Mouse (Mus musculus): ENCODE measurements at regions not wholly inside any gene's neighbourhood (a gene's known extent, or its start where the extent isn't known, plus 50 kb on each side); places are given as distances from the start of the nearest gene placed in this dataset.
A peak's percentile ranks its signal among the peaks of the same experiment; 100 is the strongest.

GRCm38 (mm10) chr16:30678708-30679492, 79.4 kb downstream of the Fam43a start:
- H3K4me3 ChIP-seq (ENCODE audit: low read depth, low read length), result no peak overlapping the region
- WGBS, result 80% methylated on average over 9 of the region's 9 CpGs
- H3K27ac ChIP-seq (ENCODE audit: low read depth, low read length), result no peak overlapping the region
- ATAC-seq (no peak), DNase-seq (ENCODE audit: low spot score) (no peak)
- no peak overlapping the region for H3K4me2 ChIP-seq (ENCODE audit: low read length)
- no peaks in the 10 kb centered on the region for H3K36me3 ChIP-seq (ENCODE audit: control insufficient read depth, insufficient read depth, low read length)
- H3K4me1 ChIP-seq (ENCODE audit: control insufficient read depth, insufficient read depth, low read length), result no peaks in the 10 kb centered on the region
- H3K9ac ChIP-seq (ENCODE audit: low read length), result no peak overlapping the region
- no peaks in the 10 kb centered on the region; the same call in 1 of the 2 replicates for H3K9me3 ChIP-seq (replicated peaks; ENCODE audit: control insufficient read depth, low read length)
- no peaks in the 10 kb centered on the region for H3K27me3 ChIP-seq (replicated peaks; ENCODE audit: control insufficient read depth, insufficient read depth, low read length)

- WGBS, result 83% methylated on average over 3 of the region's 3 CpGs
- no peaks in the 10 kb centered on the region for H3K36me3 ChIP-seq (ENCODE audit: control insufficient read depth, insufficient read depth, low read length)
- DNase-seq (ENCODE audit: low spot score) (no peak), ATAC-seq (no peak)
- H3K4me1 ChIP-seq (ENCODE audit: control insufficient read depth, insufficient read depth, low read length), result no peaks in the 10 kb centered on the region
- no peaks in the 10 kb centered on the region for H3K27me3 ChIP-seq (replicated peaks; ENCODE audit: control insufficient read depth, insufficient read depth, low read length)
- no peak overlapping the region for H3K4me3 ChIP-seq (ENCODE audit: low read depth, low read length)
- no peak overlapping the region for H3K27ac ChIP-seq (ENCODE audit: low read depth, low read length)
- no peak overlapping the region for H3K9ac ChIP-seq (ENCODE audit: low read length)
- H3K9me3 ChIP-seq (replicated peaks; ENCODE audit: control insufficient read depth, low read length), result no peaks in the 10 kb centered on the region; the same call in 1 of the 2 replicates
- no peak overlapping the region for H3K4me2 ChIP-seq (ENCODE audit: low read length)
Measured at GRCm38 (mm10) chr16:30679493-30679811, 79.9 kb downstream of the Fam43a start.

GRCm38 (mm10) chr16:30681421-30681820, 81.9 kb downstream of the Fam43a start:
- Histone ChIP-seq H3K4me2 (ENCODE audit: low read length) (no peak overlapping the region), H3K9me3 (replicated peaks; ENCODE audit: control insufficient read depth, low read length) (no peaks in the 10 kb centered on the region; the same call in 1 of the 2 replicates), H3K36me3 (ENCODE audit: control insufficient read depth, insufficient read depth, low read length) (no peaks in the 10 kb centered on the region), H3K4me3 (ENCODE audit: low read depth, low read length) (no peak overlapping the region), H3K9ac (ENCODE audit: low read length) (no peak overlapping the region), H3K27ac (ENCODE audit: low read depth, low read length) (no peak overlapping the region), H3K4me1 (ENCODE audit: control insufficient read depth, insufficient read depth, low read length) (no peaks in the 10 kb centered on the region), H3K27me3 (replicated peaks; ENCODE audit: control insufficient read depth, insufficient read depth, low read length) (no peaks in the 10 kb centered on the region)
- ATAC-seq, result no peak
- no peak for DNase-seq (ENCODE audit: low spot score)
- 74% methylated on average over 4 of the region's 4 CpGs for WGBS

- H3K36me3 ChIP-seq (ENCODE audit: control insufficient read depth, insufficient read depth, low read length), result no peaks in the 10 kb centered on the region
- no peak overlapping the region for H3K9ac ChIP-seq (ENCODE audit: low read length)
- no peaks in the 10 kb centered on the region for H3K4me1 ChIP-seq (ENCODE audit: control insufficient read depth, insufficient read depth, low read length)
- peak; percentile 80 for DNase-seq (ENCODE audit: low spot score)
- H3K4me2 ChIP-seq (ENCODE audit: low read length), result no peak overlapping the region
- WGBS, result 81% methylated on average over 3 of the region's 3 CpGs
- ATAC-seq, result peak; percentile 67; the same call in 1 of the 2 replicates
- no peak overlapping the region for H3K4me3 ChIP-seq (ENCODE audit: low read depth, low read length)
- no peak overlapping the region for H3K27ac ChIP-seq (ENCODE audit: low read depth, low read length)
- H3K27me3 ChIP-seq (replicated peaks; ENCODE audit: control insufficient read depth, insufficient read depth, low read length), result no peaks in the 10 kb centered on the region
- no peaks in the 10 kb centered on the region; the same call in 1 of the 2 replicates for H3K9me3 ChIP-seq (replicated peaks; ENCODE audit: control insufficient read depth, low read length)
Measured at GRCm38 (mm10) chr16:30683986-30684385, 84.5 kb downstream of the Fam43a start.

GRCm38 (mm10) chr16:30686536-30686935, 87.0 kb downstream of the Fam43a start:
- Histone ChIP-seq H3K27ac (ENCODE audit: low read depth, low read length) (no peak overlapping the region), H3K9me3 (replicated peaks; ENCODE audit: control insufficient read depth, low read length) (no peaks in the 10 kb centered on the region), H3K36me3 (ENCODE audit: control insufficient read depth, insufficient read depth, low read length) (no peaks in the 10 kb centered on the region), H3K27me3 (replicated peaks; ENCODE audit: control insufficient read depth, insufficient read depth, low read length) (no peaks in the 10 kb centered on the region), H3K4me2 (ENCODE audit: low read length) (no peak overlapping the region), H3K9ac (ENCODE audit: low read length) (no peak overlapping the region), H3K4me1 (ENCODE audit: control insufficient read depth, insufficient read depth, low read length) (no peaks in the 10 kb centered on the region), H3K4me3 (ENCODE audit: low read depth, low read length) (no peak overlapping the region)
- DNase-seq (ENCODE audit: low spot score) (no peak), ATAC-seq (no peak)
- WGBS, result 76% methylated on average over 6 of the region's 6 CpGs

GRCm38 (mm10) chr16:30687225-30687624, 87.7 kb downstream of the Fam43a start:
- ATAC-seq (no peak), DNase-seq (ENCODE audit: low spot score) (no peak)
- WGBS, result 88% methylated on average over 6 of the region's 6 CpGs
- Histone ChIP-seq H3K4me3 (ENCODE audit: low read depth, low read length) (no peak overlapping the region), H3K4me1 (ENCODE audit: control insufficient read depth, insufficient read depth, low read length) (no peaks in the 10 kb centered on the region), H3K27ac (ENCODE audit: low read depth, low read length) (no peak overlapping the region), H3K9me3 (replicated peaks; ENCODE audit: control insufficient read depth, low read length) (no peaks in the 10 kb centered on the region), H3K9ac (ENCODE audit: low read length) (no peak overlapping the region), H3K4me2 (ENCODE audit: low read length) (no peak overlapping the region), H3K27me3 (replicated peaks; ENCODE audit: control insufficient read depth, insufficient read depth, low read length) (no peaks in the 10 kb centered on the region), H3K36me3 (ENCODE audit: control insufficient read depth, insufficient read depth, low read length) (no peaks in the 10 kb centered on the region)

- WGBS, result 91% methylated on average over 8 of the region's 8 CpGs
- no peak for ATAC-seq
Measured at GRCm38 (mm10) chr16:30687682-30688081, 88.2 kb downstream of the Fam43a start.

GRCm38 (mm10) chr16:30690531-30690930, 91.0 kb downstream of the Fam43a start:
- no peaks in the 10 kb centered on the region for H3K4me1 ChIP-seq (ENCODE audit: control insufficient read depth, insufficient read depth, low read length)
- no peak overlapping the region for H3K27ac ChIP-seq (ENCODE audit: low read depth, low read length)
- H3K27me3 ChIP-seq (replicated peaks; ENCODE audit: control insufficient read depth, insufficient read depth, low read length), result no peaks in the 10 kb centered on the region
- H3K4me2 ChIP-seq (ENCODE audit: low read length), result no peak overlapping the region
- no peak overlapping the region for H3K4me3 ChIP-seq (ENCODE audit: low read depth, low read length)
- DNase-seq (ENCODE audit: low spot score) (no peak), ATAC-seq (no peak)
- no peaks in the 10 kb centered on the region for H3K9me3 ChIP-seq (replicated peaks; ENCODE audit: control insufficient read depth, low read length)
- no peaks in the 10 kb centered on the region for H3K36me3 ChIP-seq (ENCODE audit: control insufficient read depth, insufficient read depth, low read length)
- H3K9ac ChIP-seq (ENCODE audit: low read length), result no peak overlapping the region
- 70% methylated on average over 4 of the region's 4 CpGs for WGBS

More at GRCm38 (mm10) chr16:30687682-30688081, 88.2 kb downstream of the Fam43a start:
- no peak overlapping the region for H3K4me2 ChIP-seq (ENCODE audit: low read length)
- H3K9me3 ChIP-seq (replicated peaks; ENCODE audit: control insufficient read depth, low read length), result no peaks in the 10 kb centered on the region
- no peak overlapping the region for H3K4me3 ChIP-seq (ENCODE audit: low read depth, low read length)
- no peak overlapping the region for H3K9ac ChIP-seq (ENCODE audit: low read length)
- no peaks in the 10 kb centered on the region for H3K4me1 ChIP-seq (ENCODE audit: control insufficient read depth, insufficient read depth, low read length)
- H3K27ac ChIP-seq (ENCODE audit: low read depth, low read length), result no peak overlapping the region
- no peaks in the 10 kb centered on the region for H3K27me3 ChIP-seq (replicated peaks; ENCODE audit: control insufficient read depth, insufficient read depth, low read length)
- no peak for DNase-seq (ENCODE audit: low spot score)
- no peaks in the 10 kb centered on the region for H3K36me3 ChIP-seq (ENCODE audit: control insufficient read depth, insufficient read depth, low read length)

GRCm38 (mm10) chr16:30691964-30692363, 92.4 kb downstream of the Fam43a start:
- Histone ChIP-seq H3K4me3 (ENCODE audit: low read depth, low read length) (no peak overlapping the region), H3K9me3 (replicated peaks; ENCODE audit: control insufficient read depth, low read length) (no peaks in the 10 kb centered on the region), H3K27me3 (replicated peaks; ENCODE audit: control insufficient read depth, insufficient read depth, low read length) (no peaks in the 10 kb centered on the region), H3K9ac (ENCODE audit: low read length) (no peak overlapping the region), H3K4me1 (ENCODE audit: control insufficient read depth, insufficient read depth, low read length) (no peaks in the 10 kb centered on the region), H3K36me3 (ENCODE audit: control insufficient read depth, insufficient read depth, low read length) (no peaks in the 10 kb centered on the region), H3K4me2 (ENCODE audit: low read length) (no peak overlapping the region), H3K27ac (ENCODE audit: low read depth, low read length) (no peak overlapping the region)
- DNase-seq (ENCODE audit: low spot score), result no peak
- 80% methylated on average over 15 of the region's 15 CpGs for WGBS
- no peak for ATAC-seq
